Mouse (Mus musculus) hindbrain, embryonic 15.5 days (tissue): ENCODE data around the gene Defb48. TPM values are rescaled to one million over a fixed set of nuclear protein-coding genes. Genes with fewer than 3 reads are reported as not detected.

Experiments used
- polyA plus RNA-seq: library from polyadenylated mRNA; unstranded; fragments of >200 nt; fragmentation: Nextera tagmentation; extraction: Ambion mirVana; gene quantifications from 2 replicates; pipeline ENCODE4 v1.2.1, GENCODE M21; 2015

The Defb48 gene
- polyA plus RNA-seq, 1 experiment from 2014 or later: not detected

Other genes with a start within 250 kb of the Defb48 start
- 14.5 and 14.7 TPM in 2 replicates for gene Ints6, start 223.3 kb downstream of the Defb48 start, polyA plus RNA-seq
- 7.6 and 8.1 TPM in 2 replicates for gene Wdfy2, start 146.8 kb downstream of the Defb48 start, polyA plus RNA-seq
- gene Defb47, start 13.6 kb upstream of the Defb48 start, polyA plus RNA-seq: not detected in 2 replicates
- gene Defb43, start 27.3 kb upstream of the Defb48 start, polyA plus RNA-seq: not detected in 2 replicates
- gene Defb42, start 62.5 kb upstream of the Defb48 start, polyA plus RNA-seq: 0.64 and 0.75 TPM in 2 replicates
- not detected in 2 replicates for gene Defb30, start 65.5 kb upstream of the Defb48 start, polyA plus RNA-seq